Mouse (Mus musculus) thymus, postnatal 10 days (tissue): ENCODE results near the gene Asb9.

ENCODE experiments used
- DNase-seq, 2 experiments: peaks; one replicate each; pipeline ENCODE4 v3.0.0; 2021; ENCODE audit warnings: low spot score in 2 of 2

The Asb9 gene

GRCm38 (mm10) chrX:164505709-164506498 is at the start of gene Asb9:
Gene Asb9 (plus strand): TSS chrX:164506327.
- no peak for DNase-seq

- no peak for DNase-seq
Measured at GRCm38 (mm10) chrX:164459205-164459878, 46.8 kb upstream of the Asb9 start.

GRCm38 (mm10) chrX:164502258-164502657 is 3.9 kb upstream of the Asb9 start:
- DNase-seq: no peak

GRCm38 (mm10) chrX:164507068-164507467 is 941 bp downstream of the Asb9 start:
- DNase-seq: no peak

GRCm38 (mm10) chrX:164508728-164509127 is 2.6 kb downstream of the Asb9 start:
- no peak for DNase-seq

- no peak for DNase-seq
Measured at GRCm38 (mm10) chrX:164522138-164522537, 16.0 kb downstream of the Asb9 start.

GRCm38 (mm10) chrX:164526566-164526965 is 20.4 kb downstream of the Asb9 start:
- DNase-seq: no peak

GRCm38 (mm10) chrX:164541436-164542317 is 35.5 kb downstream of the Asb9 start:
- no peak for DNase-seq

GRCm38 (mm10) chrX:164570195-164570594 is 64.1 kb downstream of the Asb9 start:
- DNase-seq: no peak

- no peak for DNase-seq
Measured at GRCm38 (mm10) chrX:164576967-164577366, 70.8 kb downstream of the Asb9 start.
